Comparison of ENCODE assay signal across 12 mouse cellular contexts in genomic region chr15:102007097-102008069, GRCm38 (mm10). TPM values are rescaled to one million over a fixed set of nuclear protein-coding genes. Genes with fewer than 3 reads are reported as not detected.
DNase-seq lines count a peak whose midpoint lies in the region; TF ChIP-seq lines count a peak whose summit lies in the region.
"Had no signal": no experiment of that assay in that cellular context is flagged by ENCODE, and none has a peak within 500 bp of the region (broad histone marks: within the 10 kb centered on the region; RNA-seq: fewer than 3 reads in every experiment).

No protein-coding gene starts in this region.

- no peak for TF ChIP-seq POLR2A in myocyte (IDR thresholded peaks at IDR 0.05; ENCODE audit: insufficient read length, low read depth)

- DNase-seq in A20 (ENCODE audit: low read depth, low spot score), result peak; percentile 70
- peak; percentile 45 for DNase-seq in Muller cell, postnatal 12 days (ENCODE audit: inconsistent ontology term)
- peak; percentile 67 for DNase-seq in forelimb bud, embryonic 11.5 days (ENCODE audit: low read depth, low spot score)
- no peak for DNase-seq in yolk sac, embryonic 10.5 days (ENCODE audit: low spot score)
- DNase-seq in gastrocnemius, postnatal 14 days, result no peak
- no peak for DNase-seq in cerebellum, adult 8-10 months
- DNase-seq: left cerebral cortex, postnatal 4 days; right cerebral cortex, postnatal 14 days; thymus, postnatal 36 days had no signal

- peak overlapping the region; percentile 52 for H3K4me2 ChIP-seq in myocyte (ENCODE audit: low read depth)
- H3K4me2 ChIP-seq: embryonic facial prominence, embryonic 12.5 days; heart, embryonic 13.5 days had no signal

- intact Hi-C loops in gastrocnemius, postnatal 14 days (cut with DNase I; ENCODE audit: low total_unique reads), result no loop called here

- no peaks in the 10 kb centered on the region for H3K27me3 ChIP-seq in myocyte (ENCODE audit: control insufficient read depth, insufficient read depth, insufficient read length)

- H3K4me3 ChIP-seq in myocyte, result no peak overlapping the region
- H3K4me3 ChIP-seq: embryonic facial prominence, embryonic 12.5 days; heart, embryonic 13.5 days had no signal

- no peaks in the 10 kb centered on the region for H3K79me2 ChIP-seq in myocyte (ENCODE audit: control insufficient read depth, insufficient read depth)

- H3K36me3 ChIP-seq in myocyte (ENCODE audit: control insufficient read depth, insufficient read depth), result no peaks in the 10 kb centered on the region
- H3K36me3 ChIP-seq: embryonic facial prominence, embryonic 12.5 days; heart, embryonic 13.5 days had no signal

- H3ac ChIP-seq in myocyte (ENCODE audit: control insufficient read depth, insufficient read length), result no peak overlapping the region

TF ChIP-seq in myocyte, 11 proteins besides CTCF, POLR2A, EP300 and RAD21:
- peak; percentile 80 for TF ChIP-seq TCF12 (IDR thresholded peaks at IDR 0.05; ENCODE audit: insufficient read depth, poor library complexity, severe bottlenecking)
- no peak for TF ChIP-seq POLR2AphosphoS2 (IDR thresholded peaks at IDR 0.05; ENCODE audit: insufficient read length, low read depth)
- no peak for TF ChIP-seq MAX (IDR thresholded peaks at IDR 0.05; ENCODE audit: low read depth)
- peak; percentile 64 for TF ChIP-seq TCF3 (IDR thresholded peaks at IDR 0.05; ENCODE audit: insufficient read length, low read depth)
- TF ChIP-seq MYOD1 (IDR thresholded peaks at IDR 0.05; ENCODE audit: control insufficient read depth in 1 of 3, insufficient read length in 2 of 3, low read depth in 2 of 3), result peak; percentile 64 to 67 (median 67)
- TF ChIP-seq E2F4 (IDR thresholded peaks at IDR 0.05; ENCODE audit: insufficient read depth), result no peak
- peak in 2 of 3 experiments; percentile 5 to 68 for TF ChIP-seq MYOG (IDR thresholded peaks at IDR 0.05; ENCODE audit: control insufficient read depth in 1 of 3, insufficient read depth in 1 of 3, insufficient read length in 2 of 3, low read depth in 2 of 3)
TF ChIP-seq in myocyte: peak in this region for 4.

RNA-seq across cellular contexts. Expression of gene Krt8, which starts 3.1 kb away (rescaled TPM):
- polyA plus RNA-seq in myocyte (2012; fragmentation: generic; extraction: Trizol), result 0.16 TPM
- under 1 TPM; 0.49 to 0.92 TPM for total RNA-seq in gastrocnemius, postnatal 14 days (2021)

RNA-seq across cellular contexts. Expression of gene Krt18, which starts 20.6 kb away (rescaled TPM):
- polyA plus RNA-seq in myocyte (2012; fragmentation: generic; extraction: Trizol), result not detected
- total RNA-seq in gastrocnemius, postnatal 14 days (2021), result 1 to 10 TPM in 1 of 2 experiments, under 1 TPM in 1; 0.42 to 1.6 TPM

RNA-seq across cellular contexts. Expression of gene Krt78, which starts 53.3 kb away (rescaled TPM):
- polyA plus RNA-seq in myocyte (2012; fragmentation: generic; extraction: Trizol), result not detected
- not detected for total RNA-seq in gastrocnemius, postnatal 14 days (2021)
- total RNA-seq: left cerebral cortex, postnatal 4 days had no signal
- polyA plus RNA-seq: embryonic facial prominence, embryonic 12.5 days; heart, embryonic 13.5 days had no signal

Comparison
In these comparisons a context has a peak if more than half of its experiments do, and no peak if none do; other contexts are left out.
1. DNase-seq: peak in A20 (single experiment), Muller cell, postnatal 12 days (single experiment) and forelimb bud, embryonic 11.5 days (single experiment); none in yolk sac, embryonic 10.5 days (single experiment), gastrocnemius, postnatal 14 days (single experiment) and cerebellum, adult 8-10 months (single experiment).